Mouse (Mus musculus): ENCODE results near the gene Fcgrt. TPM values are rescaled to one million over a fixed set of nuclear protein-coding genes. Genes with fewer than 3 reads are reported as not detected.
"Not testable (repeated sequence)": the region's sequence is repeated elsewhere in the genome, so short reads cannot be mapped to it uniquely, and the experiment has no call there.

The Fcgrt gene
- total and polyA plus RNA-seq, 2 experiments from 2014 or later, result 51.6 to 59.5 TPM

DNA sequence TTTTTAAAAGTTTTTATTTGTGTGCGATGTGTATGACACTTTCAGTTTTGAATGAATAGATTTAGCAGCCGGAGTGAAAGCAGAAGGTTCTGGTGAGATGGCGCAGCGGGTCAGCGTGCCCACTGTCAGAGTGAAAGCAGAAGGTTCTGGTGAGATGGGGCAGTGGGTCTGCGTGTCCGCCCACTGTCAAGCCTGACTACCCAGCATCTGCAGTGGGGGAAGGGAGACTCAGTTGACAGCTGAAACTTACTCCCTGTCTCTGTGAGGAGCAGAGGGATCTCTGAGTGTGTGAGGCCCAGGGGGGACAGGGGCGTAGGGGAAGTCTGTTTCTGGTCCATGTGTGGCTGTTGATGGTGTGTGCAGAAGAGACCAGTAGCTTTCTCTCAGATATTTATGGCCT is 13.9 kb upstream of the Fcgrt start:
- DNase-seq (ENCODE audit: low spot score) (no peak), ATAC-seq (ENCODE audit: insufficient read depth, low read depth) (no peak)
- H3K9ac ChIP-seq (replicated peaks; ENCODE audit: low read depth, low read length), result no peak overlapping the region
- no peak overlapping the region for H3K27ac ChIP-seq (ENCODE audit: low read depth)
- peaks cover 36% of the 10 kb centered on the region for H3K36me3 ChIP-seq (replicated peaks; ENCODE audit: control insufficient read depth, insufficient read depth, low read length)
- 86% methylated on average over 8 of the region's 8 CpGs for WGBS
- no peaks in the 10 kb centered on the region for H3K27me3 ChIP-seq (ENCODE audit: control insufficient read depth, insufficient read depth, low read length)
- TF ChIP-seq EP300 (IDR thresholded peaks at IDR 0.05; ENCODE audit: low read depth), result no peak
- H3K4me3 ChIP-seq (ENCODE audit: low read depth, low read length), result no peak overlapping the region
- H3K4me1 ChIP-seq (ENCODE audit: control insufficient read depth, insufficient read depth), result no peaks in the 10 kb centered on the region; the same call in 1 of the 2 replicates
- no peaks in the 10 kb centered on the region for H3K9me3 ChIP-seq (replicated peaks; ENCODE audit: control insufficient read depth, low read length)
- no peak overlapping the region for H3K4me2 ChIP-seq (ENCODE audit: low read depth, low read length)

DNA sequence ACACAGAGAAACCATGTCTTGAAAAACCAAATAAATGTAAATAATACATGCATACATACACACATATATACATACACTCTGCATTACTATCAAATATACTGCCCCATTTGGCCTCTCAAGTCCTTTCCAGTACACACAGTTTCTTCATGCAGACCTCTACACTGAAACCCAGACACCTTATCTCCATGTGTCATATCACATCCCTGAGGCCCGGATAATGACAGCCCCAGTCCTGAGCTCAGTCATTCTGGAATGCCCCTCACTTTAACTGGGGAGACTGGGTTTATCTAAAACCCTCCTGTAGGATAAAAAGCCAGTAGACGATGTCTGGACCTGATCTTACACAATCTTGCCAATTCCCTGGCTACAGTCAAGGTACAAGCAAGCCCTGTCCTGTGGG is 9.8 kb upstream of the Fcgrt start:
- ATAC-seq (ENCODE audit: insufficient read depth, low read depth) (no peak), DNase-seq (ENCODE audit: low spot score) (no peak)
- Histone ChIP-seq H3K4me3 (ENCODE audit: low read depth, low read length) (no peak overlapping the region), H3K27me3 (ENCODE audit: control insufficient read depth, insufficient read depth, low read length) (no peaks in the 10 kb centered on the region), H3K9me3 (replicated peaks; ENCODE audit: control insufficient read depth, low read length) (no peaks in the 10 kb centered on the region), H3K27ac (ENCODE audit: low read depth) (no peak overlapping the region), H3K9ac (replicated peaks; ENCODE audit: low read depth, low read length) (0 out of 2 replicates have a peak overlapping the region, but pooled peaks have one; percentile 4), H3K4me1 (ENCODE audit: control insufficient read depth, insufficient read depth) (no peaks in the 10 kb centered on the region), H3K36me3 (replicated peaks; ENCODE audit: control insufficient read depth, insufficient read depth, low read length) (no peaks in the 10 kb centered on the region), H3K4me2 (ENCODE audit: low read depth, low read length) (no peak overlapping the region)
- TF ChIP-seq CTCF (IDR thresholded peaks at IDR 0.05; ENCODE audit: low read depth), result no peak
- TF ChIP-seq EP300 (IDR thresholded peaks at IDR 0.05; ENCODE audit: low read depth), result no peak
- 20% methylated on average over 2 of the region's 2 CpGs for WGBS

DNA sequence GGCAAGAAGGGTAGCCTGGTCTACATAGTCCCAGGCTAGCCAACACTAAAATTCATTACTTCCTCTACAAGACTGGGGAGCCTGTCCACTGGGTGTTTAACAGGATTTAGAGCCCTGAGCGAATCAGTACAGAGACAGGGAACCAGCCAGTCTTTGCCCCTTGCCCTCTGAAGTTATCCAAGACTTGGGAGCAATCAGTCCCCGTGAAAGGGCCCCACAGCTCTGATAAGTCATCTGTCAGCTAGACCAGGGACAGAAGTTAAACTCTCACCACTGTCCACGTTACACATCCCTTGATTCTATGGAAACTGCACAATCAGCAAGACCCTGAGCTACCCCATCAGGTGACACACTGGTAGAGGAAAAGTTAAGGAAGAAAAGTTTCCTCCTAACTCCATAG is 8.9 kb upstream of the Fcgrt start:
- Histone ChIP-seq H3K4me2 (ENCODE audit: low read depth, low read length) (no peak overlapping the region), H3K4me3 (ENCODE audit: low read depth, low read length) (no peak overlapping the region), H3K27ac (ENCODE audit: low read depth) (no peak overlapping the region), H3K9me3 (replicated peaks; ENCODE audit: control insufficient read depth, low read length) (no peaks in the 10 kb centered on the region), H3K27me3 (ENCODE audit: control insufficient read depth, insufficient read depth, low read length) (no peaks in the 10 kb centered on the region), H3K36me3 (replicated peaks; ENCODE audit: control insufficient read depth, insufficient read depth, low read length) (no peaks in the 10 kb centered on the region), H3K9ac (replicated peaks; ENCODE audit: low read depth, low read length) (no peak overlapping the region), H3K4me1 (ENCODE audit: control insufficient read depth, insufficient read depth) (no peaks in the 10 kb centered on the region)
- TF ChIP-seq EP300 (IDR thresholded peaks at IDR 0.05; ENCODE audit: low read depth) (no peak), CTCF (IDR thresholded peaks at IDR 0.05; ENCODE audit: low read depth) (no peak)
- ATAC-seq (ENCODE audit: insufficient read depth, low read depth), result no peak
- 51% methylated on average over 3 of the region's 3 CpGs for WGBS
- no peak for DNase-seq (ENCODE audit: low spot score)

DNA sequence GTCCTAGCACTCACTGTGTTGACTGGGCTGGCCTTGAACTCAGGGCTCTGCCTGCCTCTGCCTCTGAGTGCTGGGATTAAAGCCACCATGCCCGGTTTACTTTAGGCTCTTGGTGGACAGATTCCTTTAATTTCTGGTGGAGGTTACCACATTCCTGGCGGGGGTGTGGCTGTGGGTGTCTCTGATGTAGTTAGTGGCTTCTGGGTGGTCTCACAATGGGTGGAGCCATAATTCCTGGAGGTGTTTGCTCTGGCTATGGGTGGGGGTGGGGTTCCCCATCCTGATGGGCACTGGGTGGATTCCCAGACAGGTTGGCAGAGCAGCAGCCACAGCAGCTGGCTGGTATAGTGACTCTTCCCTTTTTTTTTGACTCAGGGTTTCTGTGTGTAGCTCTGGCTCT is 8.3 kb upstream of the Fcgrt start:
- WGBS, result 59% methylated on average over 2 of the region's 2 CpGs
- ATAC-seq (ENCODE audit: insufficient read depth, low read depth), result no peak
- no peak overlapping the region for H3K27ac ChIP-seq (ENCODE audit: low read depth)

DNA sequence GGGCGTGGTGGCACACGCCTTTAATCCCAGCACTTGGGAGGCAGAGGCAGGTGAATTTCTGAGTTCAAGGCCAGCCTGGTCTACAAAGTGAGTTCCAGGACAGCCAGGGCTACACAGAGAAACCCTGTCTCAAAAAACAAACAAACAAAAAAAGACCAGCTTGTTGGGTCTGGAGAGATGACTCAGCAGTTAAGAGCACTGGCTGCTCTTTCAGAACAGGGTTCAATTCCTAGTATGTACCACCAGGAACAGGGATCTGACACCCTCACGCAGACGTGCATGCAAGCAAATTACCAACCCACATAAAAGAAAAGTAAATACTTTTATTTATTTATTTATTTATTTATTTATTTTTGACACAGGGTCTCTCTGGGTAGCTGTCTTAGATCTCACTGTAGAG is 6.4 kb upstream of the Fcgrt start:
- not testable (repeated sequence) for ATAC-seq (ENCODE audit: insufficient read depth, low read depth); H3K27ac ChIP-seq (ENCODE audit: low read depth); H3K36me3 ChIP-seq (replicated peaks; ENCODE audit: control insufficient read depth, insufficient read depth, low read length); H3K27me3 ChIP-seq (ENCODE audit: control insufficient read depth, insufficient read depth, low read length); H3K9ac ChIP-seq (replicated peaks; ENCODE audit: low read depth, low read length); H3K4me1 ChIP-seq (ENCODE audit: control insufficient read depth, insufficient read depth); H3K4me3 ChIP-seq (ENCODE audit: low read depth, low read length); DNase-seq (ENCODE audit: low spot score); H3K4me2 ChIP-seq (ENCODE audit: low read depth, low read length); H3K9me3 ChIP-seq (replicated peaks; ENCODE audit: control insufficient read depth, low read length)
- 87% methylated on average over 4 of the region's 4 CpGs for WGBS

More for the DNA sequence above, 8.3 kb upstream of the Fcgrt start:
- H3K4me2 ChIP-seq (ENCODE audit: low read depth, low read length), result no peak overlapping the region
- no peaks in the 10 kb centered on the region for H3K27me3 ChIP-seq (ENCODE audit: control insufficient read depth, insufficient read depth, low read length)
- no peak for DNase-seq (ENCODE audit: low spot score)
- no peak overlapping the region for H3K9ac ChIP-seq (replicated peaks; ENCODE audit: low read depth, low read length)
- no peaks in the 10 kb centered on the region for H3K9me3 ChIP-seq (replicated peaks; ENCODE audit: control insufficient read depth, low read length)
- no peaks in the 10 kb centered on the region for H3K36me3 ChIP-seq (replicated peaks; ENCODE audit: control insufficient read depth, insufficient read depth, low read length)
- H3K4me1 ChIP-seq (ENCODE audit: control insufficient read depth, insufficient read depth), result no peaks in the 10 kb centered on the region
- no peak for TF ChIP-seq EP300 (IDR thresholded peaks at IDR 0.05; ENCODE audit: low read depth)
- no peak for TF ChIP-seq CTCF (IDR thresholded peaks at IDR 0.05; ENCODE audit: low read depth)
- no peak overlapping the region for H3K4me3 ChIP-seq (ENCODE audit: low read depth, low read length)

DNA sequence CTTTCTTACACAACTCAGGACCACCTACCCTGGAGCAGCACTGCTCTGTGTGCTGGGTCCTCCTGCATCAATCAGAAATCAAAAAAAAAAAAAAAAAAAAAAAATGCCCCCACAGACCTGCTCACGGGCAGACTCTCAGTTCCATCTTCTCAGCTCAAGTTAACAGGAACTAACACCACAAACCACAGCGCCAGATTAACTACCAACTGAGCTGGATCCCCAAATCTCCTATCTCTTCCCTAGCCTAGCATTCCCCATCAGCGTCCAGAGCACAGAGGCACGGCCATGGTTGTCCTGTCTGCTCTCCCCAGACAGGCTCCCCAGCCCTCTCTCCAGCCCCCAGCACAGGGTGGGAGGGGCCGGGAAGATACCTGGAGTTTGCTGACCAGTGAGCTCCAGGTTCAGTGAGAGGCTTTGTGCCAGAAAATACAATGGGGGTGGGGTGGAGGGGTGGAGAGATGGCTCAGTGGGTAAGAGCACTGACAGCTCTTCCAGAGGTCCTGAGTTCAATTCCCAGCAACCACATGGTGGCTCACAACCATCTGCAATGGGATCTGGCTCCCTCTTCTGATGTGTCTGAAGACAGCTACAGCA is 3.5 kb upstream of the Fcgrt start:
- DNase-seq (ENCODE audit: low spot score) (no peak), ATAC-seq (ENCODE audit: insufficient read depth, low read depth) (no peak)
- 48% methylated on average over 5 of the region's 5 CpGs for WGBS
- Histone ChIP-seq H3K4me2 (ENCODE audit: low read depth, low read length) (no peak overlapping the region), H3K27ac (ENCODE audit: low read depth) (no peak overlapping the region), H3K27me3 (ENCODE audit: control insufficient read depth, insufficient read depth, low read length) (no peaks in the 10 kb centered on the region), H3K4me3 (ENCODE audit: low read depth, low read length) (no peak overlapping the region), H3K36me3 (replicated peaks; ENCODE audit: control insufficient read depth, insufficient read depth, low read length) (no peaks in the 10 kb centered on the region), H3K9ac (replicated peaks; ENCODE audit: low read depth, low read length) (no peak overlapping the region), H3K4me1 (ENCODE audit: control insufficient read depth, insufficient read depth) (peaks cover 17% of the 10 kb centered on the region), H3K9me3 (replicated peaks; ENCODE audit: control insufficient read depth, low read length) (no peaks in the 10 kb centered on the region)
- no peak for TF ChIP-seq EP300 (IDR thresholded peaks at IDR 0.05; ENCODE audit: low read depth)
- no peak for TF ChIP-seq CTCF (IDR thresholded peaks at IDR 0.05; ENCODE audit: low read depth)
